Mouse (Mus musculus) erythroblast, embryonic 14.5 days (primary cell): ENCODE measurements around the gene Nol12.

Experiments
- GATA1 ChIP-seq: IDR thresholded peaks from 2 replicates; pipeline ENCODE4 v1.6.1; 2012; ENCODE audit warnings: low read length, inconsistent platforms, mixed read lengths
- TAL1 ChIP-seq: IDR thresholded peaks from 3 replicates; pipeline ENCODE4 v1.6.1; 2012; ENCODE audit warnings: low read length, inconsistent platforms, mixed read lengths

DNA sequence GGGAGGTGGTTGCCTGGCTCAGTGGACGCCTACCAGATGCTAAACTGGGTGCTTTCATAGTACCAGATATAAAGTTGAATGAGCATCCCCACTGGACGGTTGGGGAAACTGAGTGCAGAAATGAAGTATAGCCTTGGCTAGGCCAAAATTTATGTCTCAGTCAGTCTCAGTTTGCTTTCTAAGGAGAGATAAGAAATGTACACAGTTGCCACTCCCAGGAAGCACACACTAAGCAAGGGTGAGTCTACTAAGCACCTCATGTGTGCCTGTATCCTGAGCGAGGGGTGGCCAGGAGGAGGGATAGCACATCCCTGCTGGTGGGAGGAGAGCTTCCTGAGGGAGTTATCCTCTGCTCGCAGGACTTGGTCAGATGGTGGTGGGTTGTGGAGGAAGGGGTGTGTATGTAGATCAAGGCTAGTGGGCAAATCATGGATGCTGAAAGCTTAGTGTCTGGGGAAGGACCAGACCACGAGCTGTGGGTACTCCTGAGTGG, 49.6 kb downstream of the Nol12 start:
- TF ChIP-seq GATA1 (no peak), TAL1 (no peak)
